Mouse (Mus musculus) fat pad, adult 2 months (tissue): Measurements from ENCODE around the gene Pon2.
A peak's percentile ranks its signal among the peaks of the same experiment; 100 is the strongest.
"Not testable (repeated sequence)": the region's sequence is repeated elsewhere in the genome, so short reads cannot be mapped to it uniquely, and the experiment has no call there.

ENCODE experiments used
- DNase-seq: peaks from one replicate; pipeline ENCODE4 v3.0.0-alpha.2; 2011; ENCODE audit warnings: low read depth, low spot score; ENCODE audit errors: extremely low read depth

Gene Pon2

GRCm38 (mm10) chr6:5233812-5234211 lies 64.4 kb downstream of the Pon2 start:
- peak; percentile 95 for DNase-seq

GRCm38 (mm10) chr6:5232022-5232421 lies 66.2 kb downstream of the Pon2 start:
- DNase-seq, result no peak

GRCm38 (mm10) chr6:5230261-5230660 lies 68.0 kb downstream of the Pon2 start:
- DNase-seq, result no peak

GRCm38 (mm10) chr6:5223551-5223950 lies 74.7 kb downstream of the Pon2 start:
- not testable (repeated sequence) for DNase-seq

GRCm38 (mm10) chr6:5222080-5222479 lies 76.2 kb downstream of the Pon2 start:
- no peak for DNase-seq

GRCm38 (mm10) chr6:5218190-5218589 lies 80.1 kb downstream of the Pon2 start:
- DNase-seq, result no peak
